Mouse (Mus musculus): ENCODE measurements around the gene Lingo3. TPM values are rescaled to one million over a fixed set of nuclear protein-coding genes. Genes with fewer than 3 reads are reported as not detected.
A peak's percentile ranks its signal among the peaks of the same experiment; 100 is the strongest.

Gene Lingo3
- polyA plus RNA-seq, 1 experiment from 2014 or later: 0.07 TPM

DNA sequence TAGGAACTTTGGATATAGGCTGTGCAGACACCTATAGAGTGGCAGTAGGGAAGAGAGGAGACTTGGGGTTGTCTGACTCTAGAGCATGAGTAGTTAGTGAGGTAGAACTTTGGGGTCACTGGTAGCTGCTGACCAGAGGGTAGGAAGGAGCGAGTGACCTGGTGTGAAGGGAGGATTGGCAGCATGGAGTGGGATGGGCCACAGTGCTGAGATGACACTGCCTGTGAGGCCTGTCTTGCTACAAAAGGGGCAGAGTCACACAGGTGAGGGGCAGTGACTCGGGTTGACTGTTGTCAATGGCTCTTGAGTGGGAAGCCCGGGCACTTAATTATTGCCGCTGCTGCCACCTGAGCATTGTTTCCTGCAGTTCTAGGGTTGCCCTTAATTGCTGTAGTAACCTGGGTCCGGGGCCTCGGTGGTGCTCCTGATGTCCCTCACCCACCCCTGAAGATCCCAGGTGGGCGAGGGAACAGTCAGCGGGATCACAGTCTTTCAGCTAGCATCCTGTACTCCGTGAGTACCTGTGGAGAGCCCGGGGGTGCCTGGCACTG lies 15.9 kb downstream of the Lingo3 start:
- Histone ChIP-seq H3K9ac (ENCODE audit: low read length) (peak overlapping the region; percentile 84), H3K9me3 (ENCODE audit: control insufficient read depth, low read length) (no peaks in the 10 kb centered on the region), H3K27ac (ENCODE audit: low read depth) (no peak overlapping the region), H3K4me1 (replicated peaks; ENCODE audit: control insufficient read depth, insufficient read depth, low read length) (peaks cover 15% of the 10 kb centered on the region; the same call in 1 of the 2 replicates), H3K4me3 (ENCODE audit: low read depth, low read length) (peak overlapping the region; percentile 85), H3K36me3 (ENCODE audit: control insufficient read depth, insufficient read depth, low read length) (peaks cover 14% of the 10 kb centered on the region), H3K4me2 (ENCODE audit: low read length) (peak overlapping the region; percentile 99), H3K27me3 (replicated peaks; ENCODE audit: control insufficient read depth, insufficient read depth, low read length) (0 out of 2 replicates have a peak, but pooled peaks cover 1% of the 10 kb centered on the region)
- WGBS: 77% methylated on average over 10 of the region's 10 CpGs
- no peak for DNase-seq (ENCODE audit: low spot score)
- ATAC-seq (replicated peaks; ENCODE audit: low FRiP score, low TSS enrichment, low read depth): no peak

DNA sequence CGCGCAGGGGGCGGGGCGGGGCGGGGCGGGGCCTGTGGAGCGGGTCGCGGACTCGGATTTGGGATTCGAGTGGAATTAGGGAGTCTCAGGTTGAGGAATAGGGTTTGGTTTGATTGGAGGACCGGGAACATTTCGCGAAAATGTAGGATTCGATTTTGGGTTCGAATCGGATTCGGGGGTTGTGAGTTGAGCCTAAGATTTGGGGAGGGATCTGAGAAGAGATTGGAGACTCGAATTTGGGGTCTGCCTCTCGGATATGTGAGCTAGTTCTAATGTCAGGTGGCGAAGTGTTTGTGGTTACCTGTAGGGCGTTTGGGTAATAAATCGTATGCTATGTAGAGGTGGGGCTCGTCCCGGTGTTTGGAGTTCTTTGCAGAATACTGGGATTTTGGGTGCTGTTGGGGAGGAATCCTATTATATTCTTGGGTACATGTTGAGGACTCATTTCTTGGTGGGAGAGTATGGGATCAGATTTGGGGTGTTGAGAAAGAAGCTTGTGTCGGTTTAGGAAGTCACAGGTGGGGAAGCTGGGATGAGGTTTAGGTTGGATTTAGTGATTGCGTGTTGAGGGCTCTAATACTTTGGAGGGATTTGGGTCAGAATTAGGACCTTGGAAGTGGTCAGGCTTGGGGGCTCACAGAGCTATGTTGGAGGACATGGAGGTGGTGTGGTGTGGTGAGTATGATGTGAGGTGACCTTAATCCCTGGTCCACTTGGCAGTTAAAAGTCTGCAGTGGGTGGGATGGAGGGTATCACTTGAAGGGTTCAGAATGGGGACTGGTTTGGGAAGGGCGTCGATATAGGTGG lies 16.6 kb downstream of the Lingo3 start:
- Histone ChIP-seq H3K36me3 (ENCODE audit: control insufficient read depth, insufficient read depth, low read length) (peaks cover 14% of the 10 kb centered on the region), H3K27me3 (replicated peaks; ENCODE audit: control insufficient read depth, insufficient read depth, low read length) (no peaks in the 10 kb centered on the region), H3K27ac (ENCODE audit: low read depth) (peak overlapping the region; percentile 85; the same call in 1 of the 2 replicates), H3K9ac (ENCODE audit: low read length) (peak overlapping the region; percentile 84), H3K9me3 (ENCODE audit: control insufficient read depth, low read length) (no peaks in the 10 kb centered on the region), H3K4me1 (replicated peaks; ENCODE audit: control insufficient read depth, insufficient read depth, low read length) (peaks cover 15% of the 10 kb centered on the region; the same call in 1 of the 2 replicates), H3K4me3 (ENCODE audit: low read depth, low read length) (peak overlapping the region; percentile 85), H3K4me2 (ENCODE audit: low read length) (peak overlapping the region; percentile 99)
- WGBS: 6% methylated on average over 29 of the region's 29 CpGs
- DNase-seq (ENCODE audit: low spot score) (no peak), ATAC-seq (replicated peaks; ENCODE audit: low FRiP score, low TSS enrichment, low read depth) (no peak)

DNA sequence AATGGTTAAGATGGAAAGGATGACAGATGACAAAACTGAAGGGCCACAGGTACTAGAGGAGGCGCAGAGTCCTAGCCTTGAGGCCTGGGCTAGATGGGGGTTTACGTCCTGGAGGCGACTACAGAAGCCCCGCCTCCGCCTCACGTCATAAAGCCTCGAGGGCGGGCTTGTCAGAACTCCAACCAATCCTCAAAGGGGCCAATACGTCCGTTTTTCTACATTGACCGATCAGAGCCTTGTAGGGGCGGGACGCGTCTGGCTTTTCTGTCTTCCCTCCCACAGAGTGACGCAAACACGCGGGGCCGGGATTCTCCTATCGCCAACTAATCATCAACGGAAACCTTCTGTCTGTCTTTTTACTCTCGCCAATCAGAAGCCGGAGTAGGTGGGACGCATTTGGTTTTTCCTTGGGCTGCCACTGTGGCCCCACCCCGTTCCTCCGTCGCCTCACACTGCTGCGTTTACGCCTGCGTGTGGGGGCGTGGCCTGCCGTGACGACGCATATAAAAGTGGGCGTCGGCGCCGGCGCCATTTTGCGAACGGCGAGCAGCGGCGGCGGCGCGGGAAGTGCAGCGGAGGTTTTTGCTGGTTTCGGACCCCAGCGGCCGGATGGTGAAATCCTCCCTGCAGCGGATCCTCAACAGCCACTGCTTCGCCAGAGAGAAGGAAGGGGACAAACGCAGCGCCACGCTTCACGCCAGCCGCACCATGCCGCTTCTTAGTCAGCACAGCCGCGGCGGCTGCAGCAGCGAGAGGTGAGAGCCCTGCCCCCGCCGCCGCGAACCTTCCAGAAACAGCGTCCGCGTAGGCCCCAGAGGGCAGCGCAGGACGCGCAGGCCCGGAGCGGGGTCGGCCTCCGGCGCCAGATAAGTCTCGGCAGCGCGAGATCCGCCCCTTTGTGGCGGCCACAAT lies 17.4 kb downstream of the Lingo3 start, which contains the start of gene Oaz1:
Gene Oaz1 (plus strand): TSS at position 506 of the 912 bp plus-strand sequence.
- DNase-seq (ENCODE audit: low spot score) (peak; percentile 97), ATAC-seq (replicated peaks; ENCODE audit: low FRiP score, low TSS enrichment, low read depth) (peak; percentile 97)
- H3K9ac ChIP-seq (ENCODE audit: low read length): peak within 1 kb of the TSS; percentile 84
- peaks cover 14% of the 10 kb centered on the region for H3K36me3 ChIP-seq (ENCODE audit: control insufficient read depth, insufficient read depth, low read length)
- WGBS: under 1% methylated on average over 73 of the region's 82 CpGs
- no peaks in the 10 kb centered on the region for H3K9me3 ChIP-seq (ENCODE audit: control insufficient read depth, low read length)
- peak within 1 kb of the TSS; percentile 99 for H3K4me2 ChIP-seq (ENCODE audit: low read length)
- H3K27ac ChIP-seq (ENCODE audit: low read depth): peak within 1 kb of the TSS; percentile 85
- H3K27me3 ChIP-seq (replicated peaks; ENCODE audit: control insufficient read depth, insufficient read depth, low read length): no peaks in the 10 kb centered on the region
- peaks cover 15% of the 10 kb centered on the region; the same call in 1 of the 2 replicates for H3K4me1 ChIP-seq (replicated peaks; ENCODE audit: control insufficient read depth, insufficient read depth, low read length)
- H3K4me3 ChIP-seq (ENCODE audit: low read depth, low read length): peak within 1 kb of the TSS; percentile 85

DNA sequence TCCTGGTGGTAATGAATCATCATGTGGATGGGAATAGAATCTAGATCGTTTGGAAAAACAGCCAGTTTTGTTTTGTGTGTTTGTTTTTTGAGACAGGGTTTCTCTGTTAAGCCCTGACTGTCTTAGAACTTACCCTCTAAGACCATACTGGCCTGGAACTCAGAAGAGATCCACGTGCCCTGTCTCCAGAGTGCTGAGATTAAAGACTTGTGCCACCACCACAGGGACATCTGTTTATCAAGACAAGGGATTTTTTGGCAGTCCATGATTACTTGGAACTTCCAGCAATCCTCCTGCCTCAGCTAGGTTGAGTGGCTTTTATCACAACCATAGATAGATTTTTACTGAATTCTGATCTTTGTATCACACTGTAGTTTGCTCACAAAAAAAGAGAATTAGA lies 19.0 kb downstream of the Lingo3 start:
- DNase-seq (ENCODE audit: low spot score): no peak
- Histone ChIP-seq H3K9ac (ENCODE audit: low read length) (no peak overlapping the region), H3K27me3 (replicated peaks; ENCODE audit: control insufficient read depth, insufficient read depth, low read length) (no peaks in the 10 kb centered on the region), H3K4me1 (replicated peaks; ENCODE audit: control insufficient read depth, insufficient read depth, low read length) (peaks cover 5% of the 10 kb centered on the region; the same call in 1 of the 2 replicates), H3K27ac (ENCODE audit: low read depth) (no peak overlapping the region), H3K36me3 (ENCODE audit: control insufficient read depth, insufficient read depth, low read length) (peaks cover 12% of the 10 kb centered on the region), H3K4me2 (ENCODE audit: low read length) (no peak overlapping the region), H3K4me3 (ENCODE audit: low read depth, low read length) (no peak overlapping the region), H3K9me3 (ENCODE audit: control insufficient read depth, low read length) (no peaks in the 10 kb centered on the region)
- whole genome bisulfite sequencing: 83% methylated on average over 2 of the region's 2 CpGs
- no peak for ATAC-seq (replicated peaks; ENCODE audit: low FRiP score, low TSS enrichment, low read depth)

DNA sequence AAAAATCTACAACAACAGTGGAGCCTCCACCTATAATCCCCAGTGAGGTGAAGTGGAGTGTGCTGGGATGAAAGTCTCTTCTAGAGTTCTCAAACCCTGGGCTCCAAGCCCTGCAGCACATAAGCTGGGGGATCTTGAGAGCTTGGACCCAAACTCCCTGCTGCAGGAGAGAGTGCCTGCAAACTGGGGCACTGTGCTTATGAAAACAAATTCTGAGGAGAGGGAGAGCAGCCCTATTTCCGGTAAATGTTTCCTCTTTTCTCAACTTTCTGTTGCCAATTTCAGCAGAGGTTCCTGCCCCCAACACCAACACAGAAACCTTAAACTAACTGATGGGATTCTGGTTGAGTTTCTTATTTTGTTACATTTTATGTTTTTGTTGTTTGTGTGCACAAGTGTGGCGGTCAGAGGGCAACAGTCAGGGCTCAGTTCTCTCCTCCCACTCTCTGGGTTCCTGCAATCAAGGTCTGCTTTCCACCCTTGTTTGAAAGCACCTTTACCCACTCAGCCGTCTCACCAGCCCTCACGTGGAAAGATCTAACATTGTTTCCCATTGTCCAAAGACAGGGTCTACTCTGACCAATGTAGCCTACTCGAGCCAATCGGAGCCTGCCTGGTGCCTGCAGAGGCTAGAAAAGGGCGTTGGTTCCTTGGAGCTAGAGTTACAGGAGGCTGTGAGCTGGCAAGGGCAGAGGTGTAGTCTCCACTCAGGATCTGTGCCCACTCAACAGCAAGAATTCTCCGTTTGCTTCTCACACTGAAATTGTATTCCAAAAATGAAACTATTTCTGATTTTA lies 19.8 kb downstream of the Lingo3 start:
- peaks cover 5% of the 10 kb centered on the region; the same call in 1 of the 2 replicates for H3K4me1 ChIP-seq (replicated peaks; ENCODE audit: control insufficient read depth, insufficient read depth, low read length)
- H3K9me3 ChIP-seq (ENCODE audit: control insufficient read depth, low read length): no peaks in the 10 kb centered on the region
- WGBS: 71% methylated on average over 8 of the region's 8 CpGs
- peaks cover 4% of the 10 kb centered on the region; the same call in 1 of the 2 replicates for H3K36me3 ChIP-seq (ENCODE audit: control insufficient read depth, insufficient read depth, low read length)
- H3K4me3 ChIP-seq (ENCODE audit: low read depth, low read length): no peak overlapping the region
- ATAC-seq (replicated peaks; ENCODE audit: low FRiP score, low TSS enrichment, low read depth) (no peak), DNase-seq (ENCODE audit: low spot score) (no peak)
- H3K27ac ChIP-seq (ENCODE audit: low read depth): no peak overlapping the region
- H3K9ac ChIP-seq (ENCODE audit: low read length): no peak overlapping the region
- no peaks in the 10 kb centered on the region for H3K27me3 ChIP-seq (replicated peaks; ENCODE audit: control insufficient read depth, insufficient read depth, low read length)
- H3K4me2 ChIP-seq (ENCODE audit: low read length): no peak overlapping the region

DNA sequence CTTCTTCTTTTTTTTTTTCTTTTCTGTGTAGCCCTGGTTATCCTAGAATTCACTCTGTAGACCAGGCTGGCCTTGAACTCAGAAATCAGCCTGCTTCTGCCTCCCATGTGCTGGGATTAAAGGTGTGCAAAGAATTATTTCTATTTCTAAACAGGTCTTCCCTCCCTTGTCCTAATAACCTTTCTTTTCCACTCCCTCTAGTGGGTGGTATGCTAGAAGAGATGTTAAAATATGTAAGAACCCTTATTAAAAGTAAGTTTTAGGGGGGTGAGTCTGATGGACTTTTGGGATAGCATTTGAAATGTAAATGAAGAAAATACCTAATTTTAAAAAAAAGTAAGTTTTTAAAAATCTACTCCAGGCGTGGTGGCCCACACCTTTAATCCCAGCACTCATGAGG lies 20.5 kb downstream of the Lingo3 start:
- Histone ChIP-seq H3K36me3 (ENCODE audit: control insufficient read depth, insufficient read depth, low read length) (0 out of 2 replicates have a peak, but pooled peaks cover under 1% of the 10 kb centered on the region), H3K27ac (ENCODE audit: low read depth) (no peak overlapping the region), H3K4me2 (ENCODE audit: low read length) (no peak overlapping the region), H3K9ac (ENCODE audit: low read length) (no peak overlapping the region), H3K9me3 (ENCODE audit: control insufficient read depth, low read length) (no peaks in the 10 kb centered on the region), H3K4me1 (replicated peaks; ENCODE audit: control insufficient read depth, insufficient read depth, low read length) (peaks cover 5% of the 10 kb centered on the region; the same call in 1 of the 2 replicates), H3K27me3 (replicated peaks; ENCODE audit: control insufficient read depth, insufficient read depth, low read length) (no peaks in the 10 kb centered on the region), H3K4me3 (ENCODE audit: low read depth, low read length) (no peak overlapping the region)
- ATAC-seq (replicated peaks; ENCODE audit: low FRiP score, low TSS enrichment, low read depth): no peak
- no peak for DNase-seq (ENCODE audit: low spot score)
- WGBS: 92% methylated on average over 1 of the region's 1 CpGs

DNA sequence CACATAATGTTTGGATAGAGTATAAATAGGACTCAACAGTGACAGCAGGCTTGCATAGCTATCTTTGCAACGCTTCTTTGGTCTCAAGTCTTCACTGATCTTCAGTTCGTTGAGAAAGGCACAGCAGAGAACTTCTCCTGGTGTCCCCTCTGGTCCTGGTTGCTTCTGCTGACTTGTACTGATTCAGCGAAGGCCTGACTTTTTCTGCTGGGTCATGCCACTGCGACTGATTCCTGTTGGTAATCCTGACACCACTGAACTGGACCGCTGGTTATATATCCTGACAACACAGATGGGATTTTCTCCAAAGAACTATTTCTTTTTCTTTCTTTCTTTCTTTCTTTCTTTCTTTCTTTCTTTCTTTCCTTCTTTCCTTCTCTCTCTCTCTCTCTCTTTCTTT lies 21.3 kb downstream of the Lingo3 start:
- Histone ChIP-seq H3K9me3 (ENCODE audit: control insufficient read depth, low read length) (no peaks in the 10 kb centered on the region), H3K27me3 (replicated peaks; ENCODE audit: control insufficient read depth, insufficient read depth, low read length) (no peaks in the 10 kb centered on the region), H3K27ac (ENCODE audit: low read depth) (no peak overlapping the region), H3K4me2 (ENCODE audit: low read length) (no peak overlapping the region), H3K4me1 (replicated peaks; ENCODE audit: control insufficient read depth, insufficient read depth, low read length) (no peaks in the 10 kb centered on the region), H3K4me3 (ENCODE audit: low read depth, low read length) (no peak overlapping the region), H3K9ac (ENCODE audit: low read length) (no peak overlapping the region), H3K36me3 (ENCODE audit: control insufficient read depth, insufficient read depth, low read length) (no peaks in the 10 kb centered on the region)
- 87% methylated on average over 5 of the region's 5 CpGs for WGBS
- ATAC-seq (replicated peaks; ENCODE audit: low FRiP score, low TSS enrichment, low read depth): no peak
- DNase-seq (ENCODE audit: low spot score): no peak
